Mouse (Mus musculus) bone marrow macrophage, adult 2 months (primary cell): ENCODE data around the gene Nckap5l.

Experiments used
- CTCF ChIP-seq: IDR thresholded peaks from 2 replicates; pipeline ENCODE4 v1.5.1; 2012; ENCODE audit warnings: low read depth, mild to moderate bottlenecking, low read length, moderate library complexity
- POLR2A ChIP-seq: IDR thresholded peaks from 2 replicates; pipeline ENCODE4 v1.6.1; 2012; ENCODE audit warnings: mild to moderate bottlenecking, low read depth, low read length, borderline replicate concordance

GRCm38 (mm10) chr15:99408845-99409244 lies 48.7 kb downstream of the Nckap5l start:
- TF ChIP-seq POLR2A, result no peak
- TF ChIP-seq CTCF, result no peak
